Mouse (Mus musculus) MEL (cell line): ENCODE measurements around the gene Ints7.

Experiments used
- CTCF ChIP-seq, 3 experiments: IDR thresholded peaks in 2 of 3; conservative IDR thresholded peaks in 1 of 3; 2 replicates each; pipeline ENCODE4 v1.5.1; 2011 to 2012; ENCODE audit warnings: low read length in 3 of 3, low read depth in 2 of 3, mild to moderate bottlenecking in 2 of 3, improper control_type of control experiment in 1 of 3, inconsistent platforms in 1 of 3, mixed read lengths in 1 of 3, moderate library complexity in 1 of 3; ENCODE audit not compliant: control insufficient read depth in 1 of 3, insufficient read depth in 1 of 3, poor library complexity in 1 of 3, severe bottlenecking in 1 of 3
- GATA1 ChIP-seq: IDR thresholded peaks from 2 replicates; pipeline ENCODE4 v1.6.1; 2011; ENCODE audit warnings: low read depth, low read length, improper control_type of control experiment
- MYB ChIP-seq: IDR thresholded peaks from 2 replicates; pipeline ENCODE4 v1.6.1; 2011; ENCODE audit warnings: mild to moderate bottlenecking, low read depth, low read length, improper control_type of control experiment
- RCOR1 ChIP-seq: IDR thresholded peaks from 2 replicates; pipeline ENCODE4 v1.6.1; 2012; ENCODE audit warnings: low read depth, mild to moderate bottlenecking, inconsistent platforms, low read length, improper control_type of control experiment
- SIN3A ChIP-seq: IDR thresholded peaks from 2 replicates; pipeline ENCODE4 v1.6.1; 2012; ENCODE audit warnings: low read length, improper control_type of control experiment, inconsistent platforms
- TAL1 ChIP-seq: IDR thresholded peaks from 2 replicates; pipeline ENCODE4 v1.6.1; 2012; ENCODE audit warnings: mild to moderate bottlenecking, inconsistent platforms, low read length, moderate library complexity, mixed read lengths
- TCF12 ChIP-seq: IDR thresholded peaks from 2 replicates; pipeline ENCODE4 v1.6.1; 2014; ENCODE audit warnings: low read depth, mild to moderate bottlenecking, inconsistent platforms, low read length, improper control_type of control experiment, moderate library complexity
- USF1 ChIP-seq: IDR thresholded peaks from 2 replicates; pipeline ENCODE4 v1.6.1; 2014; ENCODE audit warnings: low read depth, mild to moderate bottlenecking, inconsistent platforms, low read length, improper control_type of control experiment, moderate library complexity
- ZC3H11A ChIP-seq: IDR thresholded peaks from 2 replicates; pipeline ENCODE4 v1.6.1; 2012; ENCODE audit warnings: low read depth, mild to moderate bottlenecking, inconsistent platforms, low read length, improper control_type of control experiment

DNA sequence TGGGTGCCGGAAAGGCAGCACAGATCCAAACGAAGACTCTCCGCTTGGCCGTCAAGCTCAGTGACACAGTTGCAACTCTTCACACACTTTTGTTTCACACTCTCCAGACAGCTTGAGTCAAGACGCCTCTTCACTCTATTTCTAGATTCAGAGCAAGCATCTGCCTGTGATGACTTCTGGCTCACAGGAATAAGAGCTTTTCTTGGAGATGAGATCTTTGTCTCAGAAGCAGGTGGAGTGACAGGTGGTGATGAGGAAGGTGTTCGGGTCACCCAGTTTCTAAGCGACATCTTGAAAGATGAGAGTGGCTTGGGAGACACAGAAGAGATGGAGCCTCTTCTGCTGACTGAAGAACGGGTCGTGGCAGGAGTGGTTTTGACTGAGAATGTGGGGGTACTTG lies 34.4 kb upstream of the Ints7 start:
- TF ChIP-seq SIN3A (no peak), CTCF (IDR thresholded peaks at IDR 0.05 in 2 of 3, conservative IDR thresholded peaks at IDR 0.05 in 1 of 3; ENCODE audit: control insufficient read depth in 1 of 3, insufficient read depth in 1 of 3, low read depth in 2 of 3, low read length in 3 of 3, poor library complexity in 1 of 3, severe bottlenecking in 1 of 3) (no peak), RCOR1 (no peak), MYB (no peak), ZC3H11A (no peak), TCF12 (no peak), GATA1 (no peak), TAL1 (no peak), USF1 (no peak)
